Mouse (Mus musculus) E14TG2a.4 (cell line): ENCODE data around the gene Pin1.

Source experiments
- H3K27me3 ChIP-seq: 2 replicates; pipeline ENCODE4 v1.6.1; 2014; ENCODE audit warnings: low read length, control low read depth; ENCODE audit not compliant: insufficient read depth
- H3K36me3 ChIP-seq: 2 replicates; pipeline ENCODE4 v1.6.1; 2014; ENCODE audit warnings: low read length, control low read depth; ENCODE audit not compliant: insufficient read depth
- H3K4me1 ChIP-seq: replicated peaks from 2 replicates; pipeline ENCODE4 v1.6.1; 2014; ENCODE audit warnings: low read depth, low read length, control low read depth
- H3K4me3 ChIP-seq: replicated peaks from 2 replicates; pipeline ENCODE4 v1.5.1; 2014; ENCODE audit warnings: mild to moderate bottlenecking, low read length
- H3K9me3 ChIP-seq: 2 replicates; pipeline ENCODE4 v1.6.1; 2014; ENCODE audit warnings: low read length, control low read depth
- CTCF ChIP-seq: conservative IDR thresholded peaks from 2 replicates; pipeline ENCODE4 v1.5.1; 2014; ENCODE audit warnings: low read length
- NANOG ChIP-seq: IDR thresholded peaks from 2 replicates; pipeline ENCODE4 v1.6.1; 2014; ENCODE audit warnings: borderline replicate concordance, low read length, mixed read lengths
- POU5F1 ChIP-seq: IDR thresholded peaks from 2 replicates; pipeline ENCODE4 v1.6.1; 2014; ENCODE audit warnings: low read length, borderline replicate concordance

Pin1 gene

DNA sequence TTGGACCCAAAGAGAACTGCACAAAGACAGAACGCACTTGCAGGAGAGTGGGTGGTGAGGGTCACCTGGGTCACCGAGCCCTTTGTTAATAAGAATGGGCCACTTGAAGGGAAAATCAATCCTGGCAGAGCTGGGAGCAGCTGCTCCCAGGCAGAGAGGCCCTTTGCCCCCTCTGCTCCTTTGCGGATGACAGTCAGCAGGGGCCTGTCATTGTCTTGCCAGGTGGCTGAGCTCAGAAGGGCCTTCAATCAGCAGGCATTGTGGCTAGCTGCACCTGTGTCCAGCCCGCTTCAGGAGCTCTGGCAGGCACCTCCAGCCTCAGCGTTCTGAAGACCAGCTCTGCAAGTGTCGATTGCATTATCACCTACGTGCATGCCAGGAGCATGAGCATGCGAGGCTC lies 45.6 kb downstream of the Pin1 start:
- H3K9me3 ChIP-seq, result no peaks in the 10 kb centered on the region
- TF ChIP-seq NANOG, result no peak
- TF ChIP-seq POU5F1, result no peak
- no peak for TF ChIP-seq CTCF
- H3K4me1 ChIP-seq, result peaks cover 13% of the 10 kb centered on the region
- H3K4me3 ChIP-seq, result no peak overlapping the region
- no peaks in the 10 kb centered on the region for H3K36me3 ChIP-seq
- peaks cover 40% of the 10 kb centered on the region for H3K27me3 ChIP-seq

DNA sequence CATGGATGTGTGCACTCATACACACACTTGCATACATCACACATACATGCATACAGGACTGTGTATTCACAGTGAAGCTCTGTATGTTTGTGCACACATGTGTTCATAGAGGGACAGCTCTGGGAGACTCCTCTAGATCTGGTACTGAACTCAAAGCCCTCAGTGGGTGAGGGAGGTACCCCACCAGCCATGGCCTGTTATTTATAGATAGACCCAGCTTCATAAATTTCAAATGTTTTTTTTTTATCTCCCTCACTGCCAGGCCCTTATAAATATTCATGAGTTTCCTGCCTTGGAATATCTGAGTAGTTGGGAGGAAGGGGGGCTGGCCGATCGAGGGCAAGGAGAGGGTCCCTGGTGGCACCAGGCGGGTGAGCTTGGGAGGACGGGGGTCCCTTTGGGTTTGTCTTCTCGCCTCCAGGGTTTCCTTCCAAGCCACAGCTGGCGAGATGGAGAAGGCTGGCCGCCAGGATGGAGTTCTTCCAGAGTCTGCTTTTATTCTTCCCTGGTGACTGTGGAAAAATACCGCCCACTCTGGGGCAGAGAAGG lies 52.0 kb downstream of the Pin1 start:
- no peak for TF ChIP-seq CTCF
- TF ChIP-seq POU5F1, result no peak
- no peak for TF ChIP-seq NANOG
- H3K4me3 ChIP-seq, result no peak overlapping the region
- no peaks in the 10 kb centered on the region for H3K4me1 ChIP-seq
- no peaks in the 10 kb centered on the region for H3K36me3 ChIP-seq
- no peaks in the 10 kb centered on the region for H3K9me3 ChIP-seq
- H3K27me3 ChIP-seq, result no peaks in the 10 kb centered on the region

DNA sequence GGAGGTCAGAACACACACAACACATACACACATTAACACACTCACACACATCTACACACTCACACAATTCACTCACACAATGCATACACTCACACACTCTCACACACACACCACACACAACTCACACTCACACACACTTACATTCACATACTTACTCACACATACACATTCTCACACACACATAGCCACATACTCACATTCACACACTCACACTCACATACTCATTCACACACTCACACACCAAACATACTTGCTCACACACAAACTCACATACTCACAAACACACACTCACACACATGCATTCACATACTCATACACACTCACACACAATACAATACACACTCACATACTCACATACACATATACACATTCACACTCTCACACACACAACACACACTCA lies 53.5 kb downstream of the Pin1 start:
- Histone ChIP-seq H3K4me3 (no peak overlapping the region), H3K4me1 (no peaks in the 10 kb centered on the region), H3K9me3 (no peaks in the 10 kb centered on the region), H3K36me3 (no peaks in the 10 kb centered on the region), H3K27me3 (no peaks in the 10 kb centered on the region)
- TF ChIP-seq NANOG, result no peak
- no peak for TF ChIP-seq CTCF
- TF ChIP-seq POU5F1, result no peak

DNA sequence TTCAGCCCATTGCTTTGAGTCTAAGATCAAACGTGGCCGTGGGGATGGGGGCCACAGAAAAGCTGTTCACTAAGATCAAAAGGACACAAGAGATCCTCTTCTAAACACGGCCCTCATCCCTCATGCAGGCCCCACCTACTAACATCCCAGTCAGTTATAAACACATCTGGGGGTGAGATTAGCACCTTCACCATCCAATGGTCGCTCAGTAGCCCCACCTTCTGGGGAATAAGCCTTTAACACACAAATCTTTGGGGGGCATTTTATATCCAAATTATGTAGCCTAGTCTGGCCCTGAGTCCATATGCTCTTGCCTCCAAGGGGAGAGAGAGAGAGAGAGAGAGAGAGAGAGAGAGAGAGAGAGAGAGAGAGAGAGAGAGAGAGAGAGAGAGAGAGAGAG lies 54.1 kb downstream of the Pin1 start:
- no peaks in the 10 kb centered on the region for H3K4me1 ChIP-seq
- no peak overlapping the region for H3K4me3 ChIP-seq
- H3K9me3 ChIP-seq, result no peaks in the 10 kb centered on the region
- H3K36me3 ChIP-seq, result no peaks in the 10 kb centered on the region
- H3K27me3 ChIP-seq, result no peaks in the 10 kb centered on the region
- no peak for TF ChIP-seq POU5F1
- no peak for TF ChIP-seq CTCF
- no peak for TF ChIP-seq NANOG

GRCm38 (mm10) chr9:20710471-20710870 lies 58.6 kb downstream of the Pin1 start:
- peaks cover 8% of the 10 kb centered on the region for H3K4me1 ChIP-seq
- TF ChIP-seq POU5F1 (no peak), NANOG (no peak), CTCF (no peak)
- no peak overlapping the region for H3K4me3 ChIP-seq
- no peaks in the 10 kb centered on the region for H3K9me3 ChIP-seq
- no peaks in the 10 kb centered on the region for H3K27me3 ChIP-seq
- H3K36me3 ChIP-seq, result no peaks in the 10 kb centered on the region

- TF ChIP-seq NANOG (no peak), CTCF (no peak), POU5F1 (no peak)
- no peaks in the 10 kb centered on the region for H3K9me3 ChIP-seq
These were observed 61.1 kb downstream of the Pin1 start for GRCm38 (mm10) chr9:20712934-20713477.

DNA sequence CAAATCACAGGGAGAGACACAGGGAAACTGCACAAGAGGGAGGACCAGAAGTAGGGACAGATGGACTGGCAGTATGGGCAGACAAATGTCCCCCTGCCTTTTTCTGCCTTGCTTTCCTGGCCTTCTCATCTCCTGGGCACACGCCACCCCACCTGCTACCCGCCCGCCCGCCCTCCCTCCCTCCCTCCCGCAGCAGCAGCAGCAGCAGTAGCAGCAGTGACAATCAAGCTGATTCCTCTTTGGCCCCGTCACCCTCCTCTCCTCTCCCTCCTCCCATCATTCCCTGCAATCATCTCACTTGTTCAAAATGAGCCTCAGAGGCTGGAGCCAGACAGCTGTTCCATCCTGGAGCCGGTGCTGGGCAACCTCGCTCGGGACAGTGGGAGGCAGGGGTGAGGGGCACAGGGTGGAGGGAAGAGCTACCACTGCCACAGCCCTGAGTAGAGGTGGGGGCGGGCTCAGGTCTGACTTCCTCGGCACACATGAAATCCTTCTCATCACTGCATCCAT lies 61.6 kb downstream of the Pin1 start:
- no peak for TF ChIP-seq CTCF
- no peak for TF ChIP-seq POU5F1
- no peak for TF ChIP-seq NANOG
- Histone ChIP-seq H3K36me3 (no peaks in the 10 kb centered on the region), H3K4me3 (no peak overlapping the region), H3K9me3 (no peaks in the 10 kb centered on the region), H3K4me1 (peaks cover 8% of the 10 kb centered on the region), H3K27me3 (no peaks in the 10 kb centered on the region)

More at GRCm38 (mm10) chr9:20712934-20713477, 61.1 kb downstream of the Pin1 start:
- Histone ChIP-seq H3K4me1 (peaks cover 8% of the 10 kb centered on the region), H3K27me3 (no peaks in the 10 kb centered on the region), H3K36me3 (no peaks in the 10 kb centered on the region), H3K4me3 (no peak overlapping the region)

DNA sequence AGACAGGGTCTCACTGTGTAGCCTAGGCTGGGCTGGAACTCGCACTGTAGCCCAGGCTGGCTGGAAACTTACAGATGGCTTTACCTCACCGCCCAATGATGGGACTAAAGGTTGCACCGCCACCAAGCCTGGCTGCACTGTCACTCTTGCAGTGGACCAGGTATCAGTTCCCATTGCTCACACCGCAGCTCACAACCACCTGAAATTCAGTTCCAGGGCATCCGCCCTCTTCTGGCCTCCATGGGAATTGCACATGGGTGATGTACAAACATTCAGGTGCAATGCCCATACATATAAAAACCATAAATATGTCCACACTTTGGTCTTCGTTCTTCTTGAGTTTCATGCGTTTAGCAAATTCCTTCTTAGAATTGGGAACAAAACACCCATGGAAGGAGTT lies 63.4 kb downstream of the Pin1 start:
- Histone ChIP-seq H3K4me1 (peaks cover 8% of the 10 kb centered on the region), H3K27me3 (peaks cover 5% of the 10 kb centered on the region; the same call in 1 of the 2 replicates), H3K9me3 (peaks cover 4% of the 10 kb centered on the region; the same call in 1 of the 2 replicates), H3K4me3 (no peak overlapping the region), H3K36me3 (no peaks in the 10 kb centered on the region)
- TF ChIP-seq POU5F1 (no peak), CTCF (peak; percentile 93)
